Mouse (Mus musculus) layer of hippocampus, adult 2 months (tissue): ENCODE results near the gene Ccdc85c. TPM values are rescaled to one million over a fixed set of nuclear protein-coding genes. Genes with fewer than 3 reads are reported as not detected.

Source experiments
- DNase-seq, 2 experiments: peaks; one replicate each; pipeline ENCODE4 v3.0.0; 2022; ENCODE audit warnings: low spot score in 2 of 2
- H3K27ac ChIP-seq: fragments of 200-600 bp; 2 replicates; pipeline ENCODE4 v1.8.1; 2022
- H3K4me3 ChIP-seq: fragments of 200-600 bp; 2 replicates; pipeline ENCODE4 v1.8.1; 2022; ENCODE audit warnings: mild to moderate bottlenecking
- CTCF ChIP-seq: fragments of 200-600 bp; conservative IDR thresholded peaks from 2 replicates; pipeline ENCODE4 v1.8.1; 2022; ENCODE audit warnings: antibody characterized with exemption, mild to moderate bottlenecking, moderate library complexity
- total RNA-seq, 2 experiments: library from RNA; stranded (reverse); gene quantifications; 2 replicates each; pipeline ENCODE4 v1.2.3; 2021

Ccdc85c gene
- total RNA-seq, 2 experiments from 2014 or later = 68.4 to 68.5 TPM

DNA sequence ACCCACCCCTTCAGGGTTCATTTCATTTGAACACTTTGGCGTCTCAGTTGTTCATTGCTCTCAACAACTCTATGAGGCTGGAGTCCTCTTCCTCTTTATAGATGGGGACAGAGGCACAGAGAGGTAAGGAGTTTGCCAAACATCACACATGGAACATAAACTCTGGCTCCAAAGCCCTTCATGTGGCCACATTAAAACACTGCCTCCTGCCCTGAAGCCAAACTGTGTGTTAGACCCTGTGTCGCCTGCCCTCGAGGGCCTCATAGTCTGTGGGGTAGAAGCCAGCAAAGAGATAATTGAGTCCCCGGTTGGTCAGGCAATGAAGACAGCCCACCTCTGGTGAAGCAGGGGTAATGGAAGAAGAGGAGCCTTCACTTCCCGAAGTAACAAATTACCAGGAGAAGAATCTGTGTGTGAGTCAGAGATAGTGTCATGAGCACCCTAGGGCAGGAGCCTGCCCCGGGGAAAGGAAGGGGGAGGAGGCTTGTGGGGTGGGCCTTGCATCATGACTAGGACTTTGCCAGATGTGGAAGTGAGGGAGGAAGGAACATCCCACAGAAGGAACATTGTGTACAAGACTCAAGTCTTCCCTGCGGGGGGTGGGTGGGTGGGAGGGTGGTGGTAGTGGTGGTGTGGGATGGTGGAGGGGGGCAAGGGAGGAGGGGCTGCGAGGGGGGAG, 34.0 kb upstream of the Ccdc85c start:
- TF ChIP-seq CTCF = no peak
- H3K4me3 ChIP-seq = no peak overlapping the region
- no peak for DNase-seq
- H3K27ac ChIP-seq = no peak overlapping the region

DNA sequence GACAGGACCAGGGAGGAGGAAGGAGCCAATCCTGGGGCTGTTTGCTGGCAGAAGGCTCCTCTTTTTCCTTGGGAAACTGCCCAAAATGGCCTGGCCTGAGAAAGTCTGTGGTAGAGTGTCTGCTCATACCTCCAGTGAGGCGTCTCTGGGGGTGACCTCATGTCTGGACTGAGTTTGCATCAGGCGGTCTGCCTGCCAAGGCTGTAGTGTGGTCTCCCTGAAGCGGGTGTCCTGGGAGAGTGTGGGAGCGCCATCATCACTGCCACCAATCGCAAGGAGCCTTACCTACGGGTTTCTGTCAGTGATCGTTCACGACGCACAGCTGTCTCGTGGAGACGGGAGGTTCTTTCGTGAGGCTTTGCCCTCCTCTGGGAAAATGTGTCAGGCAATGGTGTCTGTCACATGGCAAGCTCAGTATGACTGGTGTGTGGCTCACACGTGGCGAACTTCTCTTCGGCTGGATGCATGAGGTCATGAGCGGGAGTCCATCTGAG, 33.2 kb upstream of the Ccdc85c start:
- no peak for DNase-seq
- H3K27ac ChIP-seq = no peak overlapping the region
- TF ChIP-seq CTCF = no peak
- H3K4me3 ChIP-seq = no peak overlapping the region

DNA sequence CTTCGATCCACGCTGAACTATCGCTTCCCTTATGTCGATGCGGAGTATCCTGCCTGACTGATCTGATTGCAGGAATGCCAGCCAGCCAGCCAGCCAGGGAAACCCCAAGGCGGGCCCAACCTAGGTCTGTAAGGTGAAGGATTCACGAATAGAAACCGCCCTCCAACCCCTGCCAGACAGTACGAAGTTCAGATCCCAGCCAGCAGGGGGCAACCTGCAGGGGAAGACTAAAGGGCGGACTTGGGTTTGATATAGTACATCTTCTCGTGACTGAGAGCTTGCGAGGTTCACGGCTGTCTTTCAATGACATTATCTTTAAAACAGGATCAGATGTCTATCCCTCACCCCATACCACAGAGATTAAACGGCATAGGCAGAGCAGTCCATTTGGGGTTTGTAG, 32.3 kb upstream of the Ccdc85c start:
- peak; percentile 86 for TF ChIP-seq CTCF
- DNase-seq = peak in 1 of 2 experiments; percentile 47

DNA sequence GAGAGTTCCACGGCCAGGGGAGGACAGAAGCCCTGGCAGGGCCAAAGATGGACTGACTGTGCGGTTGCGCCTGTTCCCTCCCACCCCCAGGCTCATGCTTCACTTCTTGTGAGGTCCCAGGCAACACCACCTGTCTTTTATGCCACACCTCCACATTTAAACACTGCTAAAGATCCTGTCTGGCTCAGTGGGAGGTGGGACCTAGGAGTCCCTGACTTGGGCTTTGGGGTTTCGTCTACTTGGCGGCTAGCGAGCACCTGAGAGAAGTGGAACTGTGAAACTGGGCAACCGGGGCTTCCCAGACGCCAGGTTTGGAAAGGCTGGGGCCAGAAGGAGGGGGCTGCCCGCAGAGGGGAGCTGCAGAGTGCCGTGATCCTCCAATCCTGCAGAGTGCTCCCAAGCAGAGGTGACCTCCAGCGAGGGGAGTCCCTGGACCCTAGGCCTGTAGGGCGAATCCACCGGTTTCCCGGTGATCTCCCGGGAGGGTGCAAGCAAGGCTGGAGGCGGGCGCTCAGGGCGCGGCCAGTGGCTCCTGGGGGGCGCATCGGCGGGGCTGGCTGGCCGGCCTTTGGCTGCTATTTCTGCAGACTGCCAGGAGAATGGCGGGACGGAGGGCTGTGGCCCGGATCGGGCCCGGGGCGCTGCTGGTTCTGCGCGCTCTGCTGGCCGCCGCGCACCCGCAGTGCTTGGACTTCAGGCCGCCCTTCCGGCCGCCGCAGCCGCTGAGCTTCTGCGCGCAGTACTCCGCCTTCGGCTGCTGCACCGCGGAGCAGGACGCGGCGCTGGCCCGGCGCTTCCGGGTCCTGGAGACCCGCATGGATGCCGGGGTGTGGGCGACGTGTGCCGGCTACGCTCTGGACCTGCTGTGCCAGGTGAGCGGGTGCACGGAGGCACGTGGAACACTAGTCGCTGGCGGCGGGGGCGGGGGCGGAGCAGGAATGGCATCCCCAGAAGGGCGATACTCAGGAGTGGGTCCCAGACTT, 30.9 kb upstream of the Ccdc85c start, which contains the start of gene Hhipl1:
Gene Hhipl1, plus strand, starts transcription at position 459 of the 983 bp plus-strand sequence.
- TF ChIP-seq CTCF = peak; percentile 33
- Histone ChIP-seq H3K27ac (peak within 1 kb of the TSS; percentile 80), H3K4me3 (peak within 1 kb of the TSS; percentile 63)
- DNase-seq = no peak

More for the DNA sequence above, 32.3 kb upstream of the Ccdc85c start:
- no peak overlapping the region for H3K27ac ChIP-seq
- no peak overlapping the region for H3K4me3 ChIP-seq

DNA sequence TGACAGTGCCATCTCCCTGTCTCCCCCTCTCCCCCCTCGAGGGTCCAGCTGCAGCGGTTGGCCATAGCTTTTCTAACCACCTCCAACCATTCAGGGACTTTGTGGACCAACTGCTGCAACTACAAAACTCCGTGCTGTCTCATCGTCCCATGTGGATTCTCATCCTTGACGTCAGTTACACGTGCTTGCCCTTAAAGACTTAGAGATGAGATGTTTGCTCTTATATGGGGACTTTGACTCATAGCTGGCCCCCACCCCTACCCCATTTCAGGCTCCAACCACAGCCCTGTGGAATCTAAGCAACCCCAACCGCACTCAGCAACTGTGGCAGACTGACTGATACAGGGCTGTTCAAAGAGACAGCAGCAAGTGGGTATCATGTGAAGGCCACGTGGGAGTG, 29.9 kb upstream of the Ccdc85c start:
- TF ChIP-seq CTCF = no peak
- no peak overlapping the region for H3K27ac ChIP-seq
- no peak for DNase-seq
- no peak overlapping the region for H3K4me3 ChIP-seq

DNA sequence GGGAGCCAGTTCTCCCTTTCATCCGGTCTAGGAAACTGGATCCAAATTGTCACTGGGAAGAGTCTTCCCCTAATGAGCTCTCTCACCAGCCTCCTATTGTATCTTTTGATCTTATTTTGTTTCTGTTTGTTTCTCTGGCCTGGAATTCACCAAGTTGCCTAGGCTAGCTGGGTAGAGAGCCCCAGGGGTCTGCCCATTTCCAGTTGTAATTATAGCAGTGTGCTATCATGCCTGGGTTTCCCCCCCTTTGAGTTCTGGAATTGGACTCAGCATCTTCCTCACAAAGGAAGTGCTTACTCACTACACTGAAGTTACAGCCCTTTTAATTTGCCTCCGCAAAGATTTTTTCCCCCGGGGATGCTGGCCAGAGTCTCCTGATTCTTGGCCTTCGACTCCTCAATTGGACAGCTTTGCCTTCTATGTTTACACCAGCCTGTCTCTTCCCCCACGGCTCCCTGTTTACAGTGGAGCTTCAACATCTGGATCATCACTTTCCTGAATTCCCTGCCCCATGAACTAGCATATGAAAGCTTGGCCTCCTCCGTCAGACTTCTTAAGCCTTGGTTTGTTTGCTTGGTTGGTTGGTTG, 28.6 kb upstream of the Ccdc85c start:
- TF ChIP-seq CTCF = no peak
- DNase-seq = no peak

DNA sequence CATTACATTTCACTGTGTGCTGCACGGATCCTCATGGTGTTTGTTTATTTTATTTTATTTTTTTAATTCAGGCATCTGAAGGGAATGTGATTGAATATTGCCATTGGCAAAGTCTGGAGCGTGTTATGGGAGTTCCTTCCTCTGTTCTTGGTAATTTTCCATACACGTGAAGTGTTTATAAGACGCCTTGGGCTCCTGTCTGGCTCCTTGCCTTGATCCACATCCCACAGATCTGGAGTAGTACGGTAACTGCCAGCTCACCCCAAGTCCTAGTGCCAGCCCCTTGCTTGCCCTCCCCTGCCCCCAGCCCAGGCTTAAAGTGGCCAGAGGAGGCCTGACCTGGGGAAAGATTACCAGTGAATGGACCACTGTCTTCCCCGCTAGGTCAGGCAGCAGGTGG, 25.8 kb upstream of the Ccdc85c start:
- DNase-seq = no peak
- no peak overlapping the region for H3K4me3 ChIP-seq
- no peak overlapping the region for H3K27ac ChIP-seq
- TF ChIP-seq CTCF = no peak

More for the DNA sequence above, 28.6 kb upstream of the Ccdc85c start:
- no peak overlapping the region for H3K27ac ChIP-seq
- no peak overlapping the region for H3K4me3 ChIP-seq

DNA sequence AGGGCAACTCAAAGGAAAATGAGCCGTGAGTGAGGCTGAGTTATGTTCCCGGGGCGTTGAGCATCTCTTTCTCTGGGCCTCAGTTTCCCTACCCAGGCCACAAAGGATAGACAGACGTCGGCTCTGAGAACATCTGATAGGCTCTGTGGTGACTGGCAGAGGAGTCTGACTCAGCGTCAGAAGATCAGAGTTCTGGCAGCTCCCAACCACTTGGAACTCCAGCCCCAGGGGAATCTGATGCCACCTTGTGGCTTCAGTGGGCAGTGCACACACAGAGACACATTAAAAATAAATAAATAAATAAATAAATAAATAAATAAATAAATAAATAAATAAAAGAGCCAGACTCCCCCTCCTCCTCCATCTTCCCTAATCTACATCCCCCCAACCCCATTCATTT, 21.8 kb upstream of the Ccdc85c start:
- TF ChIP-seq CTCF = peak; percentile 67
- Histone ChIP-seq H3K4me3 (no peak overlapping the region), H3K27ac (no peak overlapping the region)
- DNase-seq = no peak

DNA sequence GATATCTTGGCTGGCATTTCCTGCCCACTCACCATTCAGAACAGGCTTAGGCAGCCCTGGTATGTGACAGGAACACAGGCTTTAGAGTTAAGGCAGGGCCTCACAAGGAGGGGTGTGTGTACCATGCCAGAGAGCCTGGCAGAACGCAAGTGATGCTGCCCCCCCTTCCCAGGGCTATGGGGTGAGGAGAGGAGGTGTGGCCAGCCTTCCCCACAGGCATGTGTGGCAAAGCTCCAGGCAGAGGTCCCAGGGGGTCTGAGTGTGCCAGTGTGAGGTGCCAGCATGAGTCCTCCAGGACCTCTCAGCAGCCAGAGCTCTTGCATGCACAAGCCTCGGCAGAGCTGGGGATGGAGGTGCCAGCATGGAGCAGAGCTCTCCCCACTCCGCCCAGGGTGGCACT, 19.4 kb upstream of the Ccdc85c start:
- TF ChIP-seq CTCF = no peak
- no peak for DNase-seq
- Histone ChIP-seq H3K4me3 (no peak overlapping the region), H3K27ac (no peak overlapping the region)

DNA sequence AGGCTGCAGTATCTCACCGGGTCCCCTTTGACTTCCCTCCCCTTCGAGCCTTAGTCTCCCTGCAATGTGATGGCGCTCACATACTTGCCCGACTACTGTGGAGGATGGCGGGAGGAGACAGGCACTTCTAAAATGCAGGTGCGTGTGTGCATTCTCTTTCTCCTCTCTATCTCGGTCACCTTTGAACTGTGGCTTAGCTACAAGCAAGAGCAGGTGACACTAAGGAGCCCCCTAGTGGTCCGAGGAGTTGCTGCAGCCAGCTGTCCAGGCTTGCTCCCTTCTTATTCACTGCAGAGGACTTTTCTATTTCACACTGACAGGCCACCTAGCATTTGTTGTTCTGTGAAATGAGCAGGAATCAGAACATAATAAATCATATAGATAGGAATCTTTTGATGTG, 17.7 kb upstream of the Ccdc85c start:
- TF ChIP-seq CTCF = peak; percentile 94
- peak; percentile 65 to 77 for DNase-seq
- no peak overlapping the region for H3K27ac ChIP-seq
- H3K4me3 ChIP-seq = no peak overlapping the region

DNA sequence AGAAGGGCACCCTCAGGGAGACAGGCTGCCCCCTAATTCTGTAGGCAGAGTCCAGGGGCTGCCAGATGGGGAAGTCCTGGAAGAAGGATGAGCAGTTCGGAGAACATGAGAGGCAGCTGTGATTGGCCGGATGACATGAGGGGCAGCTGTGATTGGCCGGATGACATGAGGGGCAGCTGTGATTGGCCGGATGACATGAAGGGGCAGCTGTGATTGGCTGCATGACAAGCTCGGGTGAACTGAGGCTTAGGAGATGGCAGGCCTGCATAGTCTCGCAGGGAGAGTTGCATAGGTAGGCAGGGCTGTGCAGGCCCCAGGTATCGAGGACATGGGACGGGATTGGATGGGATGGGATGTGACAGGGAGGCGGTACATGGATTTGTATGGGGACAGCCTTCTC, 17.2 kb upstream of the Ccdc85c start:
- TF ChIP-seq CTCF = no peak
- H3K27ac ChIP-seq = no peak overlapping the region
- H3K4me3 ChIP-seq = no peak overlapping the region
- DNase-seq = no peak

DNA sequence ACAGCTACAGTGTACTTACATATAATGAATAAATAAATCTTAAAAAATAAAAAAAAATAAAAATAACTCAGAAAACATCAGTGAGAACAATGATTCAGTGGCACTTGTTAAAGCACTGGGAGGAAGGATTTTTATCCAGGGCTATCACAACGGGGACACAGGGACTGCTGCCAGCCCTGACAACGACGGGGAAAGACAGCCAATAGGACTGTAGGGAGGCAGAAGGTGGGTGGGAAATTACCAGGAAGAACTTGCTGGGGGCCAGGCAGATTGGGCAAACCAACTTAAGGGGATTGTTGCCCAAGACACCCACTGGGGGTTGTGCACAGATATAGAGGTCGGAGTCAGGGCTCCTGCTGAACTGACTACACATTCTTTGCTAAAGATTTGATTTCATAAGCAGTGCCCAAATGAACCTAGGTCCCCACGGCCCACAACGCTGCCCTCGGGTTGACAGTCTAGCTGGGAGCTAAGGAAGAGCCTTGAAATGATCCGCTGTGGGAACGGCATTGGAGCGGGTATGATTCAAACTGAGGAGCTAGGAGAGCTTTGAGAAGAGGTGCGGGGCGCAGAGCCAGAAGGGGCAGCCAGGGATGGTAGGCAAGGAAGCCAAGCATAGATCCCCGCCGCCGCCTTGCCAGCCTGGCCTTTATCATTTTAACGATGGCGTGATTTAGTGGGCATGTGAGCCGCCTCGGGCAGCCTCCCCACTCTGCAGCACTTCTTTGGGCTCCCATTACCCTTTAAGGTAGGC, 13.1 kb upstream of the Ccdc85c start:
- Histone ChIP-seq H3K27ac (no peak overlapping the region), H3K4me3 (no peak overlapping the region)
- no peak for DNase-seq
- TF ChIP-seq CTCF = no peak
